Comparison of ENCODE assay signal across 18 mouse cellular contexts in genomic region chr3:98199747-98200146, GRCm38 (mm10). TPM values are rescaled to one million over a fixed set of nuclear protein-coding genes. Genes with fewer than 3 reads are reported as not detected.
A peak's percentile ranks its signal among the peaks of the same experiment; 100 is the strongest.
DNase-seq lines count a peak whose midpoint lies in the region; ATAC-seq and TF ChIP-seq lines count a peak whose summit lies in the region.
"Had no signal": no experiment of that assay in that cellular context is flagged by ENCODE, and none has a peak within 500 bp of the region (broad histone marks: within the 10 kb centered on the region; RNA-seq: fewer than 3 reads in every experiment).

No protein-coding gene starts in this region.

- H3K36me3 ChIP-seq in heart, embryonic 10.5 days, result no peaks in the 10 kb centered on the region
- H3K36me3 ChIP-seq in lung, postnatal 0 days (ENCODE audit: insufficient read depth, low read length), result no peaks in the 10 kb centered on the region
- no peaks in the 10 kb centered on the region for H3K36me3 ChIP-seq in forebrain, embryonic 10.5 days (replicated peaks)
- H3K36me3 ChIP-seq in limb, embryonic 10.5 days, result no peaks in the 10 kb centered on the region
- H3K36me3 ChIP-seq: hindbrain, embryonic 10.5 days; neural tube, embryonic 12.5 days had no signal

- no peak for TF ChIP-seq CTCF in lung, postnatal 0 days (IDR thresholded peaks at IDR 0.05)

- no peak for TF ChIP-seq EP300 in lung, postnatal 0 days (IDR thresholded peaks at IDR 0.05)

- H3K27me3 ChIP-seq in heart, embryonic 10.5 days (ENCODE audit: insufficient read depth, poor library complexity, severe bottlenecking), result no peaks in the 10 kb centered on the region
- H3K27me3 ChIP-seq in lung, postnatal 0 days (replicated peaks; ENCODE audit: insufficient read depth, low read length), result no peaks in the 10 kb centered on the region
- no peaks in the 10 kb centered on the region for H3K27me3 ChIP-seq in forebrain, embryonic 10.5 days (ENCODE audit: poor library complexity, severe bottlenecking)
- no peaks in the 10 kb centered on the region for H3K27me3 ChIP-seq in limb, embryonic 10.5 days (ENCODE audit: low read depth, poor library complexity, severe bottlenecking)
- H3K27me3 ChIP-seq: neural tube, embryonic 12.5 days had no signal

- H3K27ac ChIP-seq in heart, embryonic 10.5 days, result no peak overlapping the region
- no peak overlapping the region for H3K27ac ChIP-seq in lung, postnatal 0 days (ENCODE audit: low read length)
- H3K27ac ChIP-seq in forebrain, embryonic 10.5 days, result no peak overlapping the region
- H3K27ac ChIP-seq in limb, embryonic 10.5 days, result no peak overlapping the region
- H3K27ac ChIP-seq: hindbrain, embryonic 10.5 days; left cerebral cortex, adult 2 months; neural tube, embryonic 12.5 days had no signal

- DNase-seq in heart, adult 11 months, result peak; percentile 95
- DNase-seq in heart, embryonic 10.5 days (ENCODE audit: low spot score), result no peak
- DNase-seq in lung, postnatal 10 days, result peak; percentile 11
- no peak for DNase-seq in lung, postnatal 0 days (ENCODE audit: low spot score)
- no peak for DNase-seq in forebrain, embryonic 10.5 days (ENCODE audit: extremely low spot score, low spot score)
- DNase-seq in limb, embryonic 10.5 days (ENCODE audit: low spot score), result no peak
- DNase-seq: B cell, adult 2 months; cerebellum, postnatal 10 days; lung, adult 2 months had no signal

- ATAC-seq in lung, postnatal 0 days, result no peak
- peak; percentile 67 to 70 for ATAC-seq in hematopoietic stem cell, adult 5-6 weeks (replicated peaks in 1 of 2; ENCODE audit: insufficient read depth in 1 of 2, low FRiP score in 2 of 2, low TSS enrichment in 1 of 2, low read depth in 1 of 2, poor library complexity in 2 of 2, severe bottlenecking in 2 of 2)

- H3K4me3 ChIP-seq in heart, embryonic 10.5 days, result no peak overlapping the region
- H3K4me3 ChIP-seq in lung, postnatal 0 days (ENCODE audit: low read depth, low read length), result no peak overlapping the region
- H3K4me3 ChIP-seq in forebrain, embryonic 10.5 days, result no peak overlapping the region
- no peak overlapping the region for H3K4me3 ChIP-seq in limb, embryonic 10.5 days
- H3K4me3 ChIP-seq: erythroblast, embryonic 14.5 days; hindbrain, embryonic 10.5 days; left cerebral cortex, adult 2 months; neural tube, embryonic 12.5 days had no signal

- H3K9ac ChIP-seq in lung, postnatal 0 days (replicated peaks; ENCODE audit: low read depth), result no peak overlapping the region
- H3K9ac ChIP-seq: neural tube, embryonic 12.5 days had no signal

- peaks cover 26% of the 10 kb centered on the region; the same call in 1 of the 2 replicates for H3K4me1 ChIP-seq in heart, embryonic 10.5 days
- no peaks in the 10 kb centered on the region for H3K4me1 ChIP-seq in lung, postnatal 0 days (ENCODE audit: insufficient read depth, low read depth, low read length)
- H3K4me1 ChIP-seq in forebrain, embryonic 10.5 days, result peaks cover 31% of the 10 kb centered on the region
- peaks cover 16% of the 10 kb centered on the region for H3K4me1 ChIP-seq in limb, embryonic 10.5 days

- 61% methylated on average over 5 of the region's 5 CpGs for WGBS in heart, embryonic 10.5 days
- 61% methylated on average over 5 of the region's 5 CpGs for WGBS in lung, postnatal 0 days
- 83% methylated on average over 5 of the region's 5 CpGs for WGBS in forebrain, embryonic 10.5 days
- WGBS in limb, embryonic 10.5 days, result 81% methylated on average over 5 of the region's 5 CpGs

- no peaks in the 10 kb centered on the region for H3K9me3 ChIP-seq in heart, embryonic 10.5 days
- H3K9me3 ChIP-seq in lung, postnatal 0 days (ENCODE audit: low read length), result no peaks in the 10 kb centered on the region
- H3K9me3 ChIP-seq in forebrain, embryonic 10.5 days, result no peaks in the 10 kb centered on the region
- H3K9me3 ChIP-seq in limb, embryonic 10.5 days (replicated peaks), result no peaks in the 10 kb centered on the region
- H3K9me3 ChIP-seq: hindbrain, embryonic 10.5 days; neural tube, embryonic 12.5 days had no signal

- H3K4me2 ChIP-seq in lung, postnatal 0 days (replicated peaks; ENCODE audit: low read depth, low read length), result no peak overlapping the region
- H3K4me2 ChIP-seq: neural tube, embryonic 12.5 days had no signal

RNA-seq across cellular contexts. Expression of gene Reg4, which starts 22.2 kb away (rescaled TPM):
- not detected in 2 replicates for polyA plus RNA-seq in heart, embryonic 10.5 days (2016; fragmentation: Nextera tagmentation; extraction: Ambion mirVana)
- not detected in 2 replicates for polyA plus RNA-seq in lung, postnatal 0 days (2015; fragmentation: Nextera tagmentation; extraction: Ambion mirVana)
- total RNA-seq in hematopoietic stem cell, adult 5-6 weeks (2017), result not detected in 2 replicates
- 0.14 TPM in 1 of 2 replicates, not detected in the other for polyA plus RNA-seq in forebrain, embryonic 10.5 days (2016; fragmentation: Nextera tagmentation; extraction: Ambion mirVana)
- polyA plus RNA-seq in limb, embryonic 10.5 days (2016; fragmentation: Nextera tagmentation; extraction: Ambion mirVana), result not detected in 2 replicates
- total RNA-seq: gastrocnemius, postnatal 4 days; left cerebral cortex, adult 2 months; megakaryocyte, adult 5-6 weeks had no signal
- polyA plus RNA-seq: erythroblast, embryonic 14.5 days; hindbrain, embryonic 10.5 days; limb, embryonic 14.5 days; lung, adult 2 months; neural tube, embryonic 12.5 days; stomach, embryonic 14.5 days had no signal

RNA-seq across cellular contexts. Expression of gene Adam30, which starts 39.3 kb away (rescaled TPM):
- not detected in 2 replicates for polyA plus RNA-seq in heart, embryonic 10.5 days (2016; fragmentation: Nextera tagmentation; extraction: Ambion mirVana)
- not detected in 2 replicates for polyA plus RNA-seq in lung, postnatal 0 days (2015; fragmentation: Nextera tagmentation; extraction: Ambion mirVana)
- total RNA-seq in hematopoietic stem cell, adult 5-6 weeks (2017), result 0.69 TPM in 1 of 2 replicates, not detected in the other
- polyA plus RNA-seq in forebrain, embryonic 10.5 days (2016; fragmentation: Nextera tagmentation; extraction: Ambion mirVana), result 0.04 TPM in 1 of 2 replicates, not detected in the other
- polyA plus RNA-seq in limb, embryonic 10.5 days (2016; fragmentation: Nextera tagmentation; extraction: Ambion mirVana), result not detected in 2 replicates
- total RNA-seq: gastrocnemius, postnatal 4 days; left cerebral cortex, adult 2 months had no signal
- polyA plus RNA-seq: erythroblast, embryonic 14.5 days; hindbrain, embryonic 10.5 days; lung, adult 2 months; neural tube, embryonic 12.5 days; stomach, embryonic 14.5 days had no signal

Comparison
In these comparisons a context has a peak if more than half of its experiments do, and no peak if none do; other contexts are left out.
1. DNase-seq: peak in heart, adult 11 months (single experiment) and lung, postnatal 10 days (single experiment); none in heart, embryonic 10.5 days (single experiment), lung, postnatal 0 days (single experiment), forebrain, embryonic 10.5 days (single experiment) and limb, embryonic 10.5 days (single experiment).